Mouse (Mus musculus) neural tube, embryonic 13.5 days (tissue): ENCODE measurements around the gene Gzmf. TPM values are rescaled to one million over a fixed set of nuclear protein-coding genes. Genes with fewer than 3 reads are reported as not detected.
"Not testable (repeated sequence)": the region's sequence is repeated elsewhere in the genome, so short reads cannot be mapped to it uniquely, and the experiment has no call there.

Source experiments
- ATAC-seq: fragments of 200-750 bp; cut with Nextera tagmentation; 2 replicates; pipeline ENCODE4 v1.8.0; 2017; ENCODE audit warnings: low read depth, mild to moderate bottlenecking, moderate TSS enrichment, moderate library complexity
- H3K27ac ChIP-seq: fragments of 300-500 bp; sonication (generic); replicated peaks from 2 replicates; pipeline ENCODE4 v1.5.1; 2015; ENCODE audit warnings: moderate library complexity, mild to moderate bottlenecking, inconsistent platforms
- H3K27me3 ChIP-seq: fragments of 300-500 bp; sonication (generic); 2 replicates; pipeline ENCODE4 v1.6.1; 2015; ENCODE audit warnings: mild to moderate bottlenecking, inconsistent platforms
- H3K36me3 ChIP-seq: fragments of 300-500 bp; sonication (generic); 2 replicates; pipeline ENCODE4 v1.6.1; 2015; ENCODE audit warnings: mild to moderate bottlenecking, inconsistent platforms
- H3K4me1 ChIP-seq: fragments of 300-500 bp; sonication (generic); replicated peaks from 2 replicates; pipeline ENCODE4 v1.6.1; 2015; ENCODE audit warnings: inconsistent platforms
- H3K4me2 ChIP-seq: fragments of 300-500 bp; sonication (generic); 2 replicates; pipeline ENCODE4 v1.6.1; 2015; ENCODE audit warnings: inconsistent platforms, mild to moderate bottlenecking, moderate library complexity
- H3K4me3 ChIP-seq: fragments of 300-500 bp; sonication (generic); 2 replicates; pipeline ENCODE4 v1.5.1; 2015; ENCODE audit warnings: mild to moderate bottlenecking, inconsistent platforms
- H3K9ac ChIP-seq: fragments of 300-500 bp; sonication (generic); 2 replicates; pipeline ENCODE4 v1.6.1; 2015; ENCODE audit warnings: moderate library complexity, mild to moderate bottlenecking, inconsistent platforms
- H3K9me3 ChIP-seq: fragments of 300-500 bp; sonication (generic); 2 replicates; pipeline ENCODE4 v1.6.1; 2016; ENCODE audit warnings: inconsistent platforms
- WGBS: fragments of 180-500 bp; shearing (Covaris S2); methylation state at CpG from one replicate; pipeline ENCODE4 v1.1.7; 2015; 5-methylcytosine and 5-hydroxymethylcytosine counted together
- polyA plus RNA-seq: library from polyadenylated mRNA; unstranded; fragments of >200 nt; fragmentation: Nextera tagmentation; extraction: Ambion mirVana; gene quantifications from 2 replicates; pipeline ENCODE4 v1.2.1, GENCODE M21; 2015

Gzmf gene
- polyA plus RNA-seq, result not detected in 2 replicates

DNA sequence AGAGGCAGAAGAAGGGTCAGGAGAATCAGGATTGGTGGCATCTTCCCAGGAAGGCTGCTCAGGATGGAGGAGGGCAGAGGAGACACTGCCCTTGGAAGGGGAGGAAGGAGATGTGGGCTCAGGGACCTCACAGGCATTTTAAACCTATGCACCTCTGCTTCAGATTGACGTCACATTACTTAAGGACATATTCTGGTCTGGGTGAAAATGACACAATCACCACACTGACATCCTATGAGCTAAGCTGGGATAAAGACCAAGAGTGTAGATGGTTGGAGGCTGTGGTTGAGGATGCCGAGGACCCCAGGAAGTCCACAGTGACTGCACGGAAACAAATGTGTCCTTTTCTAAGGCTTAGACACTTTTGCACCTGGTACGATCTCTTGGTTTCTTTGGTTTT lies at the start of gene Gzmf:
Gzmf (minus strand) TSS at position 101 of the 400 bp plus-strand sequence.
- WGBS, result 92% methylated on average over 4 of the region's 4 CpGs
- H3K27me3 ChIP-seq, result no peaks in the 10 kb centered on the region
- no peaks in the 10 kb centered on the region for H3K9me3 ChIP-seq
- H3K27ac ChIP-seq, result no peak within 1 kb of the TSS
- H3K4me3 ChIP-seq, result no peak within 1 kb of the TSS
- H3K4me2 ChIP-seq, result no peak within 1 kb of the TSS
- ATAC-seq, result no peak
- H3K36me3 ChIP-seq, result no peaks in the 10 kb centered on the region
- H3K9ac ChIP-seq, result no peak within 1 kb of the TSS
- H3K4me1 ChIP-seq, result no peaks in the 10 kb centered on the region

GRCm38 (mm10) chr14:56240409-56240808 lies 29.2 kb upstream of the Gzmf start:
- no peak overlapping the region for H3K27ac ChIP-seq
- no peak overlapping the region for H3K4me2 ChIP-seq
- no peak overlapping the region for H3K4me3 ChIP-seq
- no peak overlapping the region for H3K9ac ChIP-seq
- no peaks in the 10 kb centered on the region for H3K36me3 ChIP-seq
- no peak for ATAC-seq
- no peaks in the 10 kb centered on the region for H3K27me3 ChIP-seq
- H3K4me1 ChIP-seq, result no peaks in the 10 kb centered on the region
- H3K9me3 ChIP-seq, result no peaks in the 10 kb centered on the region

- H3K4me3 ChIP-seq, result no peak within 1 kb of the TSS
- H3K4me1 ChIP-seq, result no peaks in the 10 kb centered on the region
- H3K9me3 ChIP-seq, result no peaks in the 10 kb centered on the region
- H3K27me3 ChIP-seq, result no peaks in the 10 kb centered on the region
- no peak within 1 kb of the TSS for H3K4me2 ChIP-seq
- no peak within 1 kb of the TSS for H3K9ac ChIP-seq
- ATAC-seq, result no peak
- H3K36me3 ChIP-seq, result no peaks in the 10 kb centered on the region
- H3K27ac ChIP-seq, result no peak within 1 kb of the TSS
- 88% methylated on average over 2 of the region's 2 CpGs for WGBS
Observed at GRCm38 (mm10) chr14:56234556-56234955, 23.3 kb upstream of the Gzmf start, which contains the start of gene Gzmc. Gene Gzmc (minus strand): TSS chr14:56234656.

DNA sequence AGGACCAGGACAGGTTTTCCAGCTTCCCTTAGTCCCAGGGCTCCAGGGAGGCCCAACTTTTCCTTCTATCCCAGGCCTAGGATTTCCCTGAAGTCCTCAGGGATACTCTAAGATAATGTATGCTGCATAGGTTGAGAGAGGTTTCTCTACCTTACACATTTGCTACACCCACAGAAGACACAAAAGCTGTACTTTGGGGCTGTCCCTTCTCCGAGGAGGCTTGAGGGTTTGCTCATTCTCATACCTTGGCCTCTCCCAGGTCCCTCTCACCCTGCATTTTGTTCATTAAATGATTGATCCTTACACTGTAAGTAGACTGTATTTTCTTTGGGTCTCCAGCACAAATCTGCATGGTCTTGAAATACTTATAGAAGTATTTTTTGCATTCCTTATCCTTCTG lies 5.6 kb downstream of the Gzmf start:
- H3K27ac ChIP-seq, result no peak overlapping the region
- H3K4me3 ChIP-seq, result no peak overlapping the region
- ATAC-seq, result no peak
- H3K36me3 ChIP-seq, result no peaks in the 10 kb centered on the region
- 91% methylated on average over 1 of the region's 1 CpGs for WGBS
- H3K4me1 ChIP-seq, result no peaks in the 10 kb centered on the region
- H3K27me3 ChIP-seq, result no peaks in the 10 kb centered on the region
- H3K9me3 ChIP-seq, result no peaks in the 10 kb centered on the region
- H3K9ac ChIP-seq, result no peak overlapping the region
- H3K4me2 ChIP-seq, result no peak overlapping the region

- not testable (repeated sequence) for H3K9me3 ChIP-seq, H3K4me3 ChIP-seq, H3K27me3 ChIP-seq, H3K4me1 ChIP-seq, H3K36me3 ChIP-seq, H3K4me2 ChIP-seq, ATAC-seq, H3K9ac ChIP-seq, H3K27ac ChIP-seq
- 32% methylated on average over 5 of the region's 5 CpGs for WGBS
Observed at GRCm38 (mm10) chr14:56205021-56205420, 6.2 kb downstream of the Gzmf start.

DNA sequence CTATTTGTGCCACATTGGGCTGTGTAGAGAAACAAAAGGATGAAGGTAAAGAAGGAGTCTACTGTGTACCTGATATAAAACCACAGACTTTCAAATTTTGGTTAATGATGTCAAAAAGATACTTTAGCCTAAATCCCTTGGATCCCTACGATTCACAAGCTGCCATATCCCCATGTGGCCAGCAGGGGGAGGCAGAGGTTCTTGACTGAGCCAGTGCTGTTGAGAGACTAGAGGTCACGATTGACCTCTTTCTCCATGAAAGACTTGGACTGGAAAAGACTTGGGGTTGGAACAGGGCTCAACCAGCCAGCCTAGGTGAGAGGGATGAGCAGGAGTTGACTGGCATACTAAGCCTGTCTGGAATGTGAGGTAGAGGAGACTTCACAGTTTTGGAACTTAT lies 7.2 kb downstream of the Gzmf start:
- Histone ChIP-seq H3K27me3 (no peaks in the 10 kb centered on the region), H3K4me2 (no peak overlapping the region), H3K4me1 (no peaks in the 10 kb centered on the region), H3K9me3 (no peaks in the 10 kb centered on the region), H3K4me3 (no peak overlapping the region), H3K36me3 (no peaks in the 10 kb centered on the region), H3K27ac (no peak overlapping the region), H3K9ac (no peak overlapping the region)
- WGBS, result 22% methylated on average over 2 of the region's 2 CpGs
- no peak for ATAC-seq

- H3K9me3 ChIP-seq, result no peaks in the 10 kb centered on the region
- H3K27ac ChIP-seq, result no peak overlapping the region
- no peaks in the 10 kb centered on the region for H3K4me1 ChIP-seq
- H3K27me3 ChIP-seq, result no peaks in the 10 kb centered on the region
- H3K36me3 ChIP-seq, result no peaks in the 10 kb centered on the region
- no peak for ATAC-seq
- 57% methylated on average over 6 of the region's 6 CpGs for WGBS
- no peak overlapping the region for H3K4me2 ChIP-seq
- H3K4me3 ChIP-seq, result no peak overlapping the region
- H3K9ac ChIP-seq, result no peak overlapping the region
Observed at GRCm38 (mm10) chr14:56186946-56187345, 24.3 kb downstream of the Gzmf start.

- Histone ChIP-seq H3K27me3 (no peaks in the 10 kb centered on the region), H3K9me3 (no peaks in the 10 kb centered on the region), H3K4me2 (no peak overlapping the region), H3K27ac (no peak overlapping the region), H3K4me1 (no peaks in the 10 kb centered on the region), H3K9ac (no peak overlapping the region), H3K4me3 (no peak overlapping the region), H3K36me3 (no peaks in the 10 kb centered on the region)
- WGBS, result 87% methylated on average over 5 of the region's 5 CpGs
- no peak for ATAC-seq
Observed at GRCm38 (mm10) chr14:56186521-56186920, 24.7 kb downstream of the Gzmf start.

GRCm38 (mm10) chr14:56177651-56178050 lies 33.6 kb downstream of the Gzmf start:
- H3K36me3 ChIP-seq, H3K4me2 ChIP-seq, H3K4me3 ChIP-seq, H3K9me3 ChIP-seq, H3K9ac ChIP-seq, H3K4me1 ChIP-seq, ATAC-seq, H3K27me3 ChIP-seq, H3K27ac ChIP-seq: not testable (repeated sequence)
- WGBS, result 31% methylated on average over 8 of the region's 8 CpGs

- H3K9ac ChIP-seq, result no peak within 1 kb of the TSS
- no peaks in the 10 kb centered on the region for H3K9me3 ChIP-seq
- no peak within 1 kb of the TSS for H3K27ac ChIP-seq
- no peak within 1 kb of the TSS for H3K4me3 ChIP-seq
- no peaks in the 10 kb centered on the region for H3K4me1 ChIP-seq
- ATAC-seq, result no peak
- no peaks in the 10 kb centered on the region for H3K36me3 ChIP-seq
- 90% methylated on average over 5 of the region's 5 CpGs for WGBS
- no peak within 1 kb of the TSS for H3K4me2 ChIP-seq
- no peaks in the 10 kb centered on the region for H3K27me3 ChIP-seq
Observed at GRCm38 (mm10) chr14:56174499-56174898, 36.7 kb downstream of the Gzmf start, which contains the start of gene Gzmn. Gene Gzmn (minus strand): TSS chr14:56174599.

GRCm38 (mm10) chr14:56173396-56173795 lies 37.8 kb downstream of the Gzmf start:
- Histone ChIP-seq H3K27me3 (no peaks in the 10 kb centered on the region), H3K9me3 (no peaks in the 10 kb centered on the region), H3K4me2 (no peak overlapping the region), H3K4me3 (no peak overlapping the region), H3K9ac (no peak overlapping the region), H3K27ac (no peak overlapping the region), H3K4me1 (no peaks in the 10 kb centered on the region), H3K36me3 (no peaks in the 10 kb centered on the region)
- 93% methylated on average over 6 of the region's 6 CpGs for WGBS
- ATAC-seq, result no peak

DNA sequence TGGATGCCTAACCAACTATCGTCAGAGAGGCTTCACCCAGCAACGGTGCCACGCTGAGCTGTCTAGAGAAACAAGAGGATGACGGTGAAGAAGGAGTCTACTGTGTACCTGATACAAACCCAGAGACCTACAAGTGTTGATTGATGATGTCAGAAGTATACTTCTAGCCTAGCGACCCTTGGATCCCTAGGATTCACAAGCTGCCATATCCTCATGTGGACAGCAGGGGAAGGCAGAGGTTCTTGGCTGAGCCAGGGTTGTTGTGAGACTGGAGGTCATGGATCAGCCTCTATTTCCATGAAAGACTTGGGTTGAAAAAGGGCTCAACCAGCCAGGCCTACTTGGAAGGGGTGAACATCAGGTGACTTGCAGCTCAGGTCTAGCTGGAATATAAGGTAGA lies 38.5 kb downstream of the Gzmf start:
- Histone ChIP-seq H3K4me3 (no peak overlapping the region), H3K9ac (no peak overlapping the region), H3K4me2 (no peak overlapping the region), H3K9me3 (no peaks in the 10 kb centered on the region), H3K27me3 (no peaks in the 10 kb centered on the region), H3K4me1 (no peaks in the 10 kb centered on the region), H3K36me3 (no peaks in the 10 kb centered on the region), H3K27ac (no peak overlapping the region)
- ATAC-seq, result no peak
- 92% methylated on average over 5 of the region's 5 CpGs for WGBS

GRCm38 (mm10) chr14:56168009-56168408 lies 43.2 kb downstream of the Gzmf start:
- no peaks in the 10 kb centered on the region for H3K9me3 ChIP-seq
- no peaks in the 10 kb centered on the region for H3K4me1 ChIP-seq
- H3K4me3 ChIP-seq, result no peak overlapping the region
- no peak for ATAC-seq
- no peak overlapping the region for H3K9ac ChIP-seq
- WGBS, result 90% methylated on average over 6 of the region's 6 CpGs
- no peaks in the 10 kb centered on the region for H3K27me3 ChIP-seq
- no peak overlapping the region for H3K4me2 ChIP-seq
- no peaks in the 10 kb centered on the region for H3K36me3 ChIP-seq
- H3K27ac ChIP-seq, result no peak overlapping the region
